Mouse (Mus musculus): Measurements from ENCODE around the gene Ccdc34. TPM values are rescaled to one million over a fixed set of nuclear protein-coding genes. Genes with fewer than 3 reads are reported as not detected.

Ccdc34 gene
- polyA plus RNA-seq, 2 experiments = 36.1 to 37.3 TPM

GRCm38 (mm10) chr2:110214278-110214677 lies 196.7 kb downstream of the Ccdc34 start:
- no peaks in the 10 kb centered on the region for H3K9me3 ChIP-seq (ENCODE audit: control insufficient read depth, low read length)
- H3K4me1 ChIP-seq (ENCODE audit: control insufficient read depth, insufficient read depth, low read length) = peaks cover 5% of the 10 kb centered on the region; the same call in 1 of the 2 replicates
- WGBS = 68% methylated on average over 4 of the region's 4 CpGs
- ATAC-seq (ENCODE audit: low FRiP score, low read depth) = no peak
- H3K9ac ChIP-seq (ENCODE audit: low read depth, low read length, severe bottlenecking) = no peak overlapping the region
- H3K36me3 ChIP-seq (ENCODE audit: control insufficient read depth, insufficient read depth, low read length) = no peaks in the 10 kb centered on the region
- no peaks in the 10 kb centered on the region for H3K27me3 ChIP-seq (ENCODE audit: control insufficient read depth, insufficient read depth, low read length)
- H3K4me3 ChIP-seq (replicated peaks; ENCODE audit: low read length) = no peak overlapping the region
- no peak overlapping the region for H3K27ac ChIP-seq (replicated peaks; ENCODE audit: low read depth, low read length)
- TF ChIP-seq POLR2A (IDR thresholded peaks at IDR 0.05; ENCODE audit: borderline replicate concordance, extremely low read depth, insufficient read depth, insufficient read length) = no peak
- no peak overlapping the region for H3K4me2 ChIP-seq (replicated peaks; ENCODE audit: low read depth, low read length, severe bottlenecking)
- peak; percentile 28 for DNase-seq (ENCODE audit: low spot score)

GRCm38 (mm10) chr2:110214991-110215684 lies 197.5 kb downstream of the Ccdc34 start:
- H3K27ac ChIP-seq (replicated peaks; ENCODE audit: low read depth, low read length) = no peak overlapping the region
- H3K4me2 ChIP-seq (replicated peaks; ENCODE audit: low read depth, low read length, severe bottlenecking) = no peak overlapping the region
- ATAC-seq (ENCODE audit: low FRiP score, low read depth) (no peak), DNase-seq (ENCODE audit: low spot score) (no peak)
- no peak overlapping the region for H3K4me3 ChIP-seq (replicated peaks; ENCODE audit: low read length)
- no peak for TF ChIP-seq POLR2A (IDR thresholded peaks at IDR 0.05; ENCODE audit: borderline replicate concordance, extremely low read depth, insufficient read depth, insufficient read length)
- no peaks in the 10 kb centered on the region for H3K27me3 ChIP-seq (ENCODE audit: control insufficient read depth, insufficient read depth, low read length)
- H3K9me3 ChIP-seq (ENCODE audit: control insufficient read depth, low read length) = no peaks in the 10 kb centered on the region
- no peaks in the 10 kb centered on the region for H3K36me3 ChIP-seq (ENCODE audit: control insufficient read depth, insufficient read depth, low read length)
- H3K4me1 ChIP-seq (ENCODE audit: control insufficient read depth, insufficient read depth, low read length) = peaks cover 5% of the 10 kb centered on the region; the same call in 1 of the 2 replicates
- no peak overlapping the region for H3K9ac ChIP-seq (ENCODE audit: low read depth, low read length, severe bottlenecking)
- 50% methylated on average over 9 of the region's 9 CpGs for WGBS

DNA sequence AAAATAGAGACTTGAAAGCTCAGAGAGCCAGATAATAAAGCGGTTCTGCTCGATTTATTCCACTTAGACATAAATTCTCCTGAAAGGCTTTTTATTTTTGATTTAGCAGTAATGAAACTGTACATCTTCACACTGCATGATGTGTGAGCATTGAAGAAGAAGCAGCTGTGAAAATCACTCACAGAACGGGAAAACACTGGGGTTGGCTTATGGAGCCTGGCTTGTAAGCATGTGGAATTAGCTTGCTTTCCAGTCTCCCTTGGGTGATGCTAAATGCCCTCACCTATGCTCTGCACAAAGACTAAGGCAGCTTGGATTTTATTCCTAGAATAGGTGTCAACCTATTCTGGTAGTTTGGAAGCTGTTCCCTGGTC lies 198.1 kb downstream of the Ccdc34 start:
- no peaks in the 10 kb centered on the region for H3K27me3 ChIP-seq (ENCODE audit: control insufficient read depth, insufficient read depth, low read length)
- H3K9ac ChIP-seq (ENCODE audit: low read depth, low read length, severe bottlenecking) = no peak overlapping the region
- H3K36me3 ChIP-seq (ENCODE audit: control insufficient read depth, insufficient read depth, low read length) = no peaks in the 10 kb centered on the region
- WGBS = 73% methylated on average over 3 of the region's 3 CpGs
- ATAC-seq (ENCODE audit: low FRiP score, low read depth) = no peak
- H3K27ac ChIP-seq (replicated peaks; ENCODE audit: low read depth, low read length) = no peak overlapping the region
- no peak for TF ChIP-seq POLR2A (IDR thresholded peaks at IDR 0.05; ENCODE audit: borderline replicate concordance, extremely low read depth, insufficient read depth, insufficient read length)
- no peaks in the 10 kb centered on the region for H3K9me3 ChIP-seq (ENCODE audit: control insufficient read depth, low read length)
- no peak for DNase-seq (ENCODE audit: low spot score)
- H3K4me2 ChIP-seq (replicated peaks; ENCODE audit: low read depth, low read length, severe bottlenecking) = no peak overlapping the region
- H3K4me1 ChIP-seq (ENCODE audit: control insufficient read depth, insufficient read depth, low read length) = peaks cover 5% of the 10 kb centered on the region; the same call in 1 of the 2 replicates
- H3K4me3 ChIP-seq (replicated peaks; ENCODE audit: low read length) = no peak overlapping the region

- TF ChIP-seq POLR2A (IDR thresholded peaks at IDR 0.05; ENCODE audit: borderline replicate concordance, extremely low read depth, insufficient read depth, insufficient read length) = no peak
- ATAC-seq (ENCODE audit: low FRiP score, low read depth) (no peak), DNase-seq (ENCODE audit: low spot score) (no peak)
- H3K27ac ChIP-seq (replicated peaks; ENCODE audit: low read depth, low read length) = no peak overlapping the region
- no peaks in the 10 kb centered on the region for H3K36me3 ChIP-seq (ENCODE audit: control insufficient read depth, insufficient read depth, low read length)
- no peaks in the 10 kb centered on the region for H3K9me3 ChIP-seq (ENCODE audit: control insufficient read depth, low read length)
- H3K4me1 ChIP-seq (ENCODE audit: control insufficient read depth, insufficient read depth, low read length) = peaks cover under 1% of the 10 kb centered on the region; the same call in 1 of the 2 replicates
- H3K9ac ChIP-seq (ENCODE audit: low read depth, low read length, severe bottlenecking) = no peak overlapping the region
- no peak overlapping the region for H3K4me3 ChIP-seq (replicated peaks; ENCODE audit: low read length)
- no peak overlapping the region for H3K4me2 ChIP-seq (replicated peaks; ENCODE audit: low read depth, low read length, severe bottlenecking)
- H3K27me3 ChIP-seq (ENCODE audit: control insufficient read depth, insufficient read depth, low read length) = no peaks in the 10 kb centered on the region
- WGBS = 67% methylated on average over 1 of the region's 1 CpGs
These were observed 202.9 kb downstream of the Ccdc34 start for GRCm38 (mm10) chr2:110220492-110220891.

- 77% methylated on average over 2 of the region's 2 CpGs for WGBS
- Histone ChIP-seq H3K4me3 (replicated peaks; ENCODE audit: low read length) (no peak overlapping the region), H3K27ac (replicated peaks; ENCODE audit: low read depth, low read length) (no peak overlapping the region), H3K9ac (ENCODE audit: low read depth, low read length, severe bottlenecking) (no peak overlapping the region), H3K4me2 (replicated peaks; ENCODE audit: low read depth, low read length, severe bottlenecking) (no peak overlapping the region), H3K27me3 (ENCODE audit: control insufficient read depth, insufficient read depth, low read length) (no peaks in the 10 kb centered on the region), H3K4me1 (ENCODE audit: control insufficient read depth, insufficient read depth, low read length) (0 out of 2 replicates have a peak, but pooled peaks cover 4% of the 10 kb centered on the region), H3K9me3 (ENCODE audit: control insufficient read depth, low read length) (no peaks in the 10 kb centered on the region), H3K36me3 (ENCODE audit: control insufficient read depth, insufficient read depth, low read length) (no peaks in the 10 kb centered on the region)
- DNase-seq (ENCODE audit: low spot score) = no peak
- no peak for TF ChIP-seq POLR2A (IDR thresholded peaks at IDR 0.05; ENCODE audit: borderline replicate concordance, extremely low read depth, insufficient read depth, insufficient read length)
- no peak for ATAC-seq (ENCODE audit: low FRiP score, low read depth)
These were observed 205.2 kb downstream of the Ccdc34 start for GRCm38 (mm10) chr2:110222793-110223192.

Other genes starting within 250 kb of the Ccdc34 start
- gene Lin7c, start 127.0 kb upstream of the Ccdc34 start, polyA plus RNA-seq (2012; rRNA removed) = 19.5 and 20.5 TPM in 2 replicates
- gene Lin7c, start 127.0 kb upstream of the Ccdc34 start, polyA plus RNA-seq (2014; fragmentation: Nextera tagmentation; extraction: Ambion mirVana) = 53.4 and 55.4 TPM in 2 replicates
- 32.3 and 41.2 TPM in 2 replicates for gene Lgr4, start 100.2 kb upstream of the Ccdc34 start, polyA plus RNA-seq (2012; rRNA removed)
- gene Lgr4, start 100.2 kb upstream of the Ccdc34 start, polyA plus RNA-seq (2014; fragmentation: Nextera tagmentation; extraction: Ambion mirVana) = 27.8 and 31.9 TPM in 2 replicates